Mouse (Mus musculus) embryonic fibroblast, embryonic 13.5 days (primary cell): ENCODE measurements around the gene Fus.

Experiments used
- CTCF ChIP-seq: IDR thresholded peaks from 2 replicates; pipeline ENCODE4 v1.5.1; 2011; ENCODE audit warnings: mild to moderate bottlenecking, control low read depth, low read length, moderate library complexity, borderline replicate concordance; ENCODE audit not compliant: insufficient read depth
- POLR2A ChIP-seq: IDR thresholded peaks from 2 replicates; pipeline ENCODE4 v1.6.1; 2011; ENCODE audit warnings: low read depth, mild to moderate bottlenecking, control low read depth, low read length, moderate library complexity

GRCm38 (mm10) chr7:128003688-128004087 is 36.4 kb downstream of the Fus start, which contains the start of gene Trim72:
- TF ChIP-seq POLR2A (no peak), CTCF (no peak)
